Mouse (Mus musculus) MEL (cell line): ENCODE data around the gene Zdhhc13. TPM values are rescaled to one million over a fixed set of nuclear protein-coding genes. Genes with fewer than 3 reads are reported as not detected.

Source experiments
- DNase-seq: peaks from one replicate; pipeline ENCODE4 v3.0.0; 2011; ENCODE audit warnings: low read depth, low spot score
- H3K27ac ChIP-seq: 2 replicates; pipeline ENCODE4 v1.5.1; 2012; ENCODE audit warnings: low read depth, mild to moderate bottlenecking, control low read depth, low read length, moderate library complexity; ENCODE audit not compliant: control insufficient read depth
- H3K27me3 ChIP-seq, 2 experiments: fragments of 150-350 bp in 1 of 2; sonication (generic) in 1 of 2; 2 replicates each; pipeline ENCODE4 v1.6.1; 2012; ENCODE audit warnings: low read length in 2 of 2, mild to moderate bottlenecking in 2 of 2, improper control_type of control experiment in 1 of 2, moderate library complexity in 1 of 2; ENCODE audit not compliant: insufficient read depth in 2 of 2, control insufficient read depth in 1 of 2
- H3K36me3 ChIP-seq, 2 experiments: 2 replicates each; pipeline ENCODE4 v1.6.1; 2012 to 2014; ENCODE audit warnings: low read length in 2 of 2, improper control_type of control experiment in 1 of 2, inconsistent platforms in 1 of 2, mild to moderate bottlenecking in 1 of 2; ENCODE audit not compliant: insufficient read depth in 2 of 2, control insufficient read depth in 1 of 2
- H3K4me1 ChIP-seq, 2 experiments: fragments of 150-350 bp in 1 of 2; sonication (generic) in 1 of 2; 2 replicates each; pipeline ENCODE4 v1.6.1; 2012; ENCODE audit warnings: low read length in 2 of 2, improper control_type of control experiment in 1 of 2, mild to moderate bottlenecking in 1 of 2; ENCODE audit not compliant: insufficient read depth in 2 of 2, control insufficient read depth in 1 of 2
- H3K4me3 ChIP-seq, 2 experiments: fragments of 150-350 bp in 1 of 2; sonication (generic) in 1 of 2; 2 replicates each; pipeline ENCODE4 v1.5.1; 2012; ENCODE audit warnings: low read depth in 2 of 2, low read length in 2 of 2, mild to moderate bottlenecking in 2 of 2, moderate library complexity in 2 of 2, control low read depth in 1 of 2, improper control_type of control experiment in 1 of 2; ENCODE audit not compliant: control insufficient read depth in 1 of 2, insufficient read depth in 1 of 2
- H3K79me2 ChIP-seq: 2 replicates; pipeline ENCODE4 v1.6.1; 2012; ENCODE audit warnings: mild to moderate bottlenecking, low read length, moderate library complexity; ENCODE audit not compliant: control insufficient read depth, poor library complexity, insufficient read depth
- H3K9ac ChIP-seq: 2 replicates; pipeline ENCODE4 v1.6.1; 2012; ENCODE audit warnings: low read depth, mild to moderate bottlenecking, control low read depth, low read length, moderate library complexity; ENCODE audit not compliant: control insufficient read depth, poor library complexity, severe bottlenecking
- H3K9me3 ChIP-seq: fragments of 150-350 bp; sonication (generic); replicated peaks from 2 replicates; pipeline ENCODE4 v1.6.1; 2012; ENCODE audit warnings: mild to moderate bottlenecking, low read length, improper control_type of control experiment, moderate library complexity; ENCODE audit not compliant: insufficient read depth
- BHLHE40 ChIP-seq: IDR thresholded peaks from 2 replicates; pipeline ENCODE4 v1.6.1; 2012; ENCODE audit warnings: low read depth, mild to moderate bottlenecking, inconsistent platforms, low read length, improper control_type of control experiment, borderline replicate concordance
- CHD1 ChIP-seq: IDR thresholded peaks from 2 replicates; pipeline ENCODE4 v1.6.1; 2012; ENCODE audit warnings: low read depth, mild to moderate bottlenecking, inconsistent platforms, low read length, improper control_type of control experiment
- E2F4 ChIP-seq: IDR thresholded peaks from 2 replicates; pipeline ENCODE4 v1.6.1; 2011; ENCODE audit warnings: low read depth, low read length, improper control_type of control experiment, borderline replicate concordance
- ELF1 ChIP-seq: IDR thresholded peaks from 2 replicates; pipeline ENCODE4 v1.6.1; 2014; ENCODE audit warnings: low read depth, mild to moderate bottlenecking, inconsistent platforms, low read length, improper control_type of control experiment, moderate library complexity
- EP300 ChIP-seq, 2 experiments: IDR thresholded peaks; 2 replicates each; pipeline ENCODE4 v1.6.1; 2011; ENCODE audit warnings: improper control_type of control experiment in 2 of 2, low read length in 2 of 2, low read depth in 1 of 2, mild to moderate bottlenecking in 1 of 2
- GATA1 ChIP-seq: IDR thresholded peaks from 2 replicates; pipeline ENCODE4 v1.6.1; 2011; ENCODE audit warnings: low read depth, low read length, improper control_type of control experiment
- MAFK ChIP-seq: IDR thresholded peaks from 2 replicates; pipeline ENCODE4 v1.6.1; 2011; ENCODE audit warnings: low read depth, mild to moderate bottlenecking, low read length, improper control_type of control experiment, borderline replicate concordance
- MAX ChIP-seq: IDR thresholded peaks from 2 replicates; pipeline ENCODE4 v1.6.1; 2011; ENCODE audit warnings: low read length, improper control_type of control experiment
- MEF2A ChIP-seq: IDR thresholded peaks from 2 replicates; pipeline ENCODE4 v1.6.1; 2014; ENCODE audit warnings: low read depth, mild to moderate bottlenecking, inconsistent platforms, low read length, improper control_type of control experiment; ENCODE audit not compliant: poor library complexity, insufficient replicate concordance, severe bottlenecking; ENCODE audit errors: extremely low read depth
- MYC ChIP-seq: IDR thresholded peaks from 2 replicates; pipeline ENCODE4 v1.6.1; 2011; ENCODE audit warnings: low read depth, mild to moderate bottlenecking, low read length, improper control_type of control experiment, moderate library complexity
- NRF1 ChIP-seq: IDR thresholded peaks from 2 replicates; pipeline ENCODE4 v1.6.1; 2014; ENCODE audit warnings: low read depth, mild to moderate bottlenecking, inconsistent platforms, low read length, improper control_type of control experiment, moderate library complexity; ENCODE audit not compliant: poor library complexity, insufficient read depth, severe bottlenecking
- RCOR1 ChIP-seq: IDR thresholded peaks from 2 replicates; pipeline ENCODE4 v1.6.1; 2012; ENCODE audit warnings: low read depth, mild to moderate bottlenecking, inconsistent platforms, low read length, improper control_type of control experiment
- SIN3A ChIP-seq: IDR thresholded peaks from 2 replicates; pipeline ENCODE4 v1.6.1; 2012; ENCODE audit warnings: low read length, improper control_type of control experiment, inconsistent platforms
- TAL1 ChIP-seq: IDR thresholded peaks from 2 replicates; pipeline ENCODE4 v1.6.1; 2012; ENCODE audit warnings: mild to moderate bottlenecking, inconsistent platforms, low read length, moderate library complexity, mixed read lengths
- TCF12 ChIP-seq: IDR thresholded peaks from 2 replicates; pipeline ENCODE4 v1.6.1; 2014; ENCODE audit warnings: low read depth, mild to moderate bottlenecking, inconsistent platforms, low read length, improper control_type of control experiment, moderate library complexity
- USF1 ChIP-seq: IDR thresholded peaks from 2 replicates; pipeline ENCODE4 v1.6.1; 2014; ENCODE audit warnings: low read depth, mild to moderate bottlenecking, inconsistent platforms, low read length, improper control_type of control experiment, moderate library complexity
- USF2 ChIP-seq, 2 experiments: IDR thresholded peaks; 2 replicates each; pipeline ENCODE4 v1.6.1; 2011 to 2012; ENCODE audit warnings: improper control_type of control experiment in 2 of 2, low read length in 2 of 2, borderline replicate concordance in 1 of 2, inconsistent platforms in 1 of 2, low read depth in 1 of 2, mild to moderate bottlenecking in 1 of 2; ENCODE audit not compliant: insufficient read depth in 1 of 2
- polyA plus RNA-seq, 2 experiments: library from polyadenylated mRNA; stranded (reverse) in 1 of 2; unstranded in 1 of 2; fragments of >175 nt in 1 of 2; fragments of >200 nt in 1 of 2; gene quantifications; 2 replicates each; pipeline versions ENCODE4 v1.2.1 to v1.2.4; 2012; ENCODE audit warnings: low replicate concordance in 2 of 2, low read depth in 1 of 2; ENCODE audit not compliant: insufficient read length in 2 of 2, insufficient read depth in 1 of 2, missing spikeins in 1 of 2
- total RNA-seq: library from RNA; depleted of rRNA; stranded (reverse); fragments of 300-350 nt; gene quantifications from 2 replicates; pipeline ENCODE4 v1.2.3, GENCODE M21; 2012

The Zdhhc13 gene
- total and polyA plus RNA-seq, 3 experiments, result 32.8 to 46.1 TPM; not detected in 1

- no peaks in the 10 kb centered on the region for H3K79me2 ChIP-seq
- H3K27ac ChIP-seq, result no peak overlapping the region
- H3K4me3 ChIP-seq, result no peak overlapping the region
- peak; percentile 35 for DNase-seq
- no peaks in the 10 kb centered on the region for H3K27me3 ChIP-seq
- peaks cover 5 to 10% of the 10 kb centered on the region in 2 experiments for H3K4me1 ChIP-seq
- no peaks in the 10 kb centered on the region for H3K9me3 ChIP-seq
- no peak overlapping the region for H3K9ac ChIP-seq
- H3K36me3 ChIP-seq, result peaks cover 7 to 20% of the 10 kb centered on the region in 2 experiments
- TF ChIP-seq TCF12 (peak; percentile 37; the same call in 1 of the 2 replicates), EP300 (IDR thresholded peaks at IDR 0.05; ENCODE audit: low read depth in 1 of 2, low read length in 2 of 2) (peak in 1 of 2 experiments; percentile 64; a peak in 3 of 4 replicates), NRF1 (no peak), MAFK (no peak), BHLHE40 (peak; percentile 59; the same call in 1 of the 2 replicates), MEF2A (no peak), RCOR1 (peak; percentile 97), GATA1 (peak; percentile 61), SIN3A (0 out of 2 replicates have a peak, but pooled peaks have one; percentile 10), MYC (no peak), E2F4 (no peak), MAX (0 out of 2 replicates have a peak, but pooled peaks have one; percentile 5), TAL1 (peak; percentile 15; the same call in 1 of the 2 replicates), ELF1 (no peak)
Observed at GRCm38 (mm10) chr7:48829177-48829910, 40.5 kb downstream of the Zdhhc13 start.

DNA sequence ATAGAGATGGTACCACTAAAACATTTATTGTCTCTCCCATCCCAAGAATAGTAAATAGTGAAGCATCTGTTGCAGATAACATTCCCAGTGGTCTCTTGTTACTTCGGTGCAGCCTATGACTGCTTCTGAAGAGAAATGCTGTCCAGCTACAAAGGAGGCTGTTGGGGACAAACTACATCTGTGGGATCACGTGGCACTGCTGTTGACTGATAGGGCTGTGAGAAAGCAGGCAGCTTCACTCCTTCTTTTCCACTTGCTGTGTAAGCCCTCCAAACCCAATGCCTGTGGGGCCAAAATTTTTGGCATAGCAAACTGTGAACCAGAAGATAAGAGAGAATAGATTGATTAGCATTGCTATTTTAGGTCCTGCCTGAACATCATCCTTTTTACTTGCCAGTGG, 41.6 kb downstream of the Zdhhc13 start:
- no peak overlapping the region for H3K4me3 ChIP-seq
- no peak overlapping the region for H3K27ac ChIP-seq
- peak; percentile 23 for DNase-seq
- H3K9me3 ChIP-seq, result no peaks in the 10 kb centered on the region
- no peak overlapping the region for H3K9ac ChIP-seq
- no peak for TF ChIP-seq CHD1
- TF ChIP-seq GATA1, result 0 out of 2 replicates have a peak, but pooled peaks have one; percentile 6
- no peak for TF ChIP-seq EP300 (IDR thresholded peaks at IDR 0.05; ENCODE audit: low read depth in 1 of 2, low read length in 2 of 2)
- TF ChIP-seq USF1, result peak; percentile 87
- TF ChIP-seq USF2 (IDR thresholded peaks at IDR 0.05; ENCODE audit: borderline replicate concordance in 1 of 2, insufficient read depth in 1 of 2, low read depth in 1 of 2, low read length in 2 of 2), result peak in 1 of 2 experiments; percentile 49; a peak in 1 of 4 replicates
- no peak for TF ChIP-seq TCF12
- H3K79me2 ChIP-seq, result no peaks in the 10 kb centered on the region
- H3K27me3 ChIP-seq, result no peaks in the 10 kb centered on the region
- peaks cover 5 to 10% of the 10 kb centered on the region in 2 experiments for H3K4me1 ChIP-seq
- peaks cover 5 to 20% of the 10 kb centered on the region in 2 experiments for H3K36me3 ChIP-seq
